Mouse (Mus musculus) CD4-positive helper T cell, adult 2 months (primary cell): ENCODE results near the gene Casp1.
A peak's percentile ranks its signal among the peaks of the same experiment; 100 is the strongest.

Experiments
- DNase-seq: peaks from one replicate; pipeline ENCODE4 v3.0.0-alpha.2; 2012; ENCODE audit warnings: low read depth, missing footprints, low spot score

Casp1 gene

GRCm38 (mm10) chr9:5298329-5299131 is at the start of gene Casp1:
Casp1 (plus strand) TSS chr9:5298517.
- peak; percentile 66 for DNase-seq

- no peak for DNase-seq
Observed at GRCm38 (mm10) chr9:5263951-5264475, 34.3 kb upstream of the Casp1 start.

- DNase-seq = no peak
Observed at GRCm38 (mm10) chr9:5270274-5270673, 28.0 kb upstream of the Casp1 start.

- DNase-seq = no peak
Observed at GRCm38 (mm10) chr9:5270884-5271283, 27.4 kb upstream of the Casp1 start.

- no peak for DNase-seq
Observed at GRCm38 (mm10) chr9:5271334-5271845, 26.9 kb upstream of the Casp1 start.

GRCm38 (mm10) chr9:5286071-5286470 is 12.2 kb upstream of the Casp1 start:
- no peak for DNase-seq

GRCm38 (mm10) chr9:5286597-5286996 is 11.7 kb upstream of the Casp1 start:
- DNase-seq = no peak

GRCm38 (mm10) chr9:5296354-5297237 is 1.7 kb upstream of the Casp1 start:
- DNase-seq = no peak

- no peak for DNase-seq
Observed at GRCm38 (mm10) chr9:5299132-5299381, 740 bp downstream of the Casp1 start.

GRCm38 (mm10) chr9:5308561-5308960 is 10.2 kb downstream of the Casp1 start, which contains the start of gene Casp4:
Casp4 (plus strand) TSS chr9:5308828.
- DNase-seq = peak; percentile 83

- DNase-seq = no peak
Observed at GRCm38 (mm10) chr9:5310112-5310511, 11.8 kb downstream of the Casp1 start.

- DNase-seq = peak; percentile 69
Observed at GRCm38 (mm10) chr9:5311435-5311834, 13.1 kb downstream of the Casp1 start.

GRCm38 (mm10) chr9:5328204-5328603 is 29.9 kb downstream of the Casp1 start:
- no peak for DNase-seq

GRCm38 (mm10) chr9:5332441-5332840 is 34.1 kb downstream of the Casp1 start:
- no peak for DNase-seq

- no peak for DNase-seq
Observed at GRCm38 (mm10) chr9:5333422-5333821, 35.1 kb downstream of the Casp1 start.

- DNase-seq = no peak
Observed at GRCm38 (mm10) chr9:5343092-5343491, 44.8 kb downstream of the Casp1 start.

- DNase-seq = no peak
Observed at GRCm38 (mm10) chr9:5344090-5344489, 45.8 kb downstream of the Casp1 start.

- no peak for DNase-seq
Observed at GRCm38 (mm10) chr9:5345291-5345898, 47.1 kb downstream of the Casp1 start, which contains the start of gene Casp12. Casp12 (plus strand) TSS chr9:5345430.

GRCm38 (mm10) chr9:5347381-5347780 is 49.1 kb downstream of the Casp1 start:
- DNase-seq = no peak

GRCm38 (mm10) chr9:5353673-5354072 is 55.4 kb downstream of the Casp1 start:
- DNase-seq = no peak

- DNase-seq = no peak
Observed at GRCm38 (mm10) chr9:5356801-5357200, 58.5 kb downstream of the Casp1 start.
